Mouse (Mus musculus) kidney, postnatal 0 days (tissue): ENCODE data around the gene Rexo5. TPM values are rescaled to one million over a fixed set of nuclear protein-coding genes. Genes with fewer than 3 reads are reported as not detected.

ENCODE experiments used
- ATAC-seq: fragments of 200-750 bp; cut with Nextera tagmentation; replicated peaks from 2 replicates; pipeline ENCODE4 v1.8.0; 2017; ENCODE audit warnings: low read depth, moderate number of reproducible peaks, moderate TSS enrichment, moderate library complexity; ENCODE audit not compliant: low FRiP score
- DNase-seq: peaks from one replicate; pipeline ENCODE4 v3.0.0-alpha.2; 2016; ENCODE audit warnings: low spot score
- H3K27ac ChIP-seq: fragments of 300-500 bp; sonication (generic); 2 replicates; pipeline ENCODE4 v1.5.1; 2014; ENCODE audit warnings: mild to moderate bottlenecking
- H3K27me3 ChIP-seq: fragments of 300-500 bp; sonication (generic); 2 replicates; pipeline ENCODE4 v1.6.1; 2014; ENCODE audit warnings: low read length, mixed read lengths; ENCODE audit not compliant: insufficient read depth
- H3K36me3 ChIP-seq: fragments of 300-500 bp; sonication (generic); 2 replicates; pipeline ENCODE4 v1.6.1; 2014; ENCODE audit warnings: low read length, mixed read lengths; ENCODE audit not compliant: insufficient read depth
- H3K4me1 ChIP-seq: fragments of 300-500 bp; sonication (generic); replicated peaks from 2 replicates; pipeline ENCODE4 v1.6.1; 2014; ENCODE audit warnings: antibody characterized with exemption, low read length, mixed read lengths; ENCODE audit not compliant: insufficient read depth
- H3K4me2 ChIP-seq: fragments of 300-500 bp; sonication (generic); 2 replicates; pipeline ENCODE4 v1.6.1; 2014; ENCODE audit warnings: mild to moderate bottlenecking, low read length, moderate library complexity, mixed read lengths
- H3K4me3 ChIP-seq: fragments of 300-500 bp; sonication (generic); replicated peaks from 2 replicates; pipeline ENCODE4 v1.5.1; 2014; ENCODE audit warnings: low read depth, low read length
- H3K9ac ChIP-seq: fragments of 300-500 bp; sonication (generic); 2 replicates; pipeline ENCODE4 v1.6.1; 2014; ENCODE audit warnings: low read depth, low read length
- H3K9me3 ChIP-seq: fragments of 300-500 bp; sonication (generic); replicated peaks from 2 replicates; pipeline ENCODE4 v1.6.1; 2016; ENCODE audit warnings: low read length, inconsistent platforms, mixed read lengths
- CTCF ChIP-seq: IDR thresholded peaks from 2 replicates; pipeline ENCODE4 v1.5.1; 2016; ENCODE audit warnings: antibody characterized with exemption, low read depth, mild to moderate bottlenecking, moderate library complexity
- WGBS: fragments of 180-500 bp; shearing (Covaris S2); extraction: QIAGEN DNeasy Blood & Tissue Kit; methylation state at CpG from one replicate; pipeline ENCODE4 v1.1.7; 2014; 5-methylcytosine and 5-hydroxymethylcytosine counted together
- polyA plus RNA-seq: library from polyadenylated mRNA; unstranded; fragments of >200 nt; fragmentation: Nextera tagmentation; extraction: Ambion mirVana; gene quantifications from 2 replicates; pipeline ENCODE4 v1.2.1, GENCODE M21; 2015

Gene Rexo5
- polyA plus RNA-seq, 1 experiment from 2014 or later: 8.5 TPM

- WGBS: 100% methylated on average over 1 of the region's 1 CpGs
- Histone ChIP-seq H3K27ac (no peak overlapping the region), H3K4me1 (no peaks in the 10 kb centered on the region), H3K4me2 (no peak overlapping the region), H3K36me3 (peaks cover 11% of the 10 kb centered on the region; the same call in 1 of the 2 replicates), H3K9ac (no peak overlapping the region), H3K4me3 (no peak overlapping the region), H3K27me3 (no peaks in the 10 kb centered on the region), H3K9me3 (no peaks in the 10 kb centered on the region)
- TF ChIP-seq CTCF: no peak
- DNase-seq (no peak), ATAC-seq (no peak)
Measured at GRCm38 (mm10) chr7:119835371-119835770, 41.6 kb downstream of the Rexo5 start.

GRCm38 (mm10) chr7:119835996-119836777 is 42.4 kb downstream of the Rexo5 start:
- Histone ChIP-seq H3K4me2 (no peak overlapping the region), H3K4me1 (no peaks in the 10 kb centered on the region), H3K9ac (no peak overlapping the region), H3K4me3 (no peak overlapping the region), H3K9me3 (no peaks in the 10 kb centered on the region), H3K36me3 (peaks cover 8% of the 10 kb centered on the region; the same call in 1 of the 2 replicates), H3K27me3 (no peaks in the 10 kb centered on the region), H3K27ac (no peak overlapping the region)
- ATAC-seq (no peak), DNase-seq (no peak)
- TF ChIP-seq CTCF: no peak
- 97% methylated on average over 4 of the region's 4 CpGs for WGBS

DNA sequence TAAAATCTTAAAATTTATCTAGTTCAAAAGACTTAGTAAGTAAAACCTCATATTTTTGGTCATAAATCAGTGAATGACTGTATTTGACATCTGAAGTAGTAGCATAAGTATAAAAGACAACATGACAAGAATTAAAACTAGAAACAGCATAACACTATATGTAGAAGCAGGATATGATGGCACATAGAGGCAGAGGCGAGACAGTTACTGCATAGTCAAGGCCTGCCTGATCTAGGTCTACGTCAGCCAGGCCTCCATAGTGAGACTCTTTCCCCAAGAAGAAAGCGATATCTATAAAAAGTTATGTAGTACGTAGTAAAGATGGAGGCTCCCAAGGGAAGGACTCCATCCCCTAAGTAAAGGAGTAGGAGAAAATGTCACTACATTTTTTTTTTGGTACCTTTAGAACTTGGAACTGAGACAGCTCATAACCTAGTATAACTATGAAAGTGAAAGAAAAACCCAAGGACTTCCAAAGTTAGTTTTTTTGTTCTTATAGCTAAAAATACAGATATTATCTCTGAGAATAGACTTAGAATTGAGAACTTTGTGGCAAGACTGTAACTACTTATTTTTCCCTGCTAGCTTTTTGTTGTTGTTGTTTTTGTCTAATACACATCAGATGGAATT is 48.1 kb downstream of the Rexo5 start:
- 93% methylated on average over 4 of the region's 4 CpGs for WGBS
- Histone ChIP-seq H3K4me1 (no peaks in the 10 kb centered on the region), H3K36me3 (0 out of 2 replicates have a peak, but pooled peaks cover 7% of the 10 kb centered on the region), H3K27me3 (no peaks in the 10 kb centered on the region), H3K4me2 (no peak overlapping the region), H3K9me3 (no peaks in the 10 kb centered on the region), H3K9ac (no peak overlapping the region), H3K4me3 (no peak overlapping the region), H3K27ac (no peak overlapping the region)
- no peak for TF ChIP-seq CTCF
- ATAC-seq (no peak), DNase-seq (no peak)

DNA sequence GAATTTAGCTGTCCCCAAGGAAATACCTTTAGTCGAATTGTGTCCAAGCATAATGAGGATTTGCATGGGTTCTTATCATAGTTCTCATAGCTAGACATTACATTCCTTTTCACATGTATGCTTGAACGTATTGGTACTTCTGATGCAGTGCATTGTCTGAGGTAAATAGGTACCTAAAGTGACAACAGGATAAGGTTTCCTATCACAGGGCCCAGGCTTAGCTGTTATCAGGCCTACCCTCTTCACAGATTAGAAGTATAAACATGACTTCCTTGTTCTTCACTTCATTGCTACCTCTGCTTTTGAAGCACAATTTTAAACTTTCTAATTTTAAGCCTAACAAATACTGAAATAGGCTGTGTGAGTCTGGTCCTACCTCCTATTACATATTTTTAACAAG is 51.7 kb downstream of the Rexo5 start:
- no peaks in the 10 kb centered on the region for H3K27me3 ChIP-seq
- H3K4me3 ChIP-seq: no peak overlapping the region
- 82% methylated on average over 2 of the region's 2 CpGs for WGBS
- no peak overlapping the region for H3K4me2 ChIP-seq
- H3K9me3 ChIP-seq: no peaks in the 10 kb centered on the region
- no peak for TF ChIP-seq CTCF
- H3K9ac ChIP-seq: no peak overlapping the region
- H3K36me3 ChIP-seq: 0 out of 2 replicates have a peak, but pooled peaks cover 7% of the 10 kb centered on the region
- H3K4me1 ChIP-seq: no peaks in the 10 kb centered on the region
- DNase-seq (no peak), ATAC-seq (no peak)
- no peak overlapping the region for H3K27ac ChIP-seq

GRCm38 (mm10) chr7:119847396-119847795 is 53.6 kb downstream of the Rexo5 start:
- Histone ChIP-seq H3K9ac (no peak overlapping the region), H3K36me3 (0 out of 2 replicates have a peak, but pooled peaks cover 7% of the 10 kb centered on the region), H3K4me1 (no peaks in the 10 kb centered on the region), H3K27ac (no peak overlapping the region), H3K9me3 (no peaks in the 10 kb centered on the region), H3K4me2 (no peak overlapping the region), H3K4me3 (no peak overlapping the region), H3K27me3 (no peaks in the 10 kb centered on the region)
- ATAC-seq (no peak), DNase-seq (no peak)
- TF ChIP-seq CTCF: no peak
- 81% methylated on average over 2 of the region's 2 CpGs for WGBS

- 0% methylated on average over 1 of the region's 1 CpGs for WGBS
- TF ChIP-seq CTCF: peak; percentile 97
- DNase-seq (peak; percentile 73), ATAC-seq (no peak)
- Histone ChIP-seq H3K4me3 (no peak overlapping the region), H3K4me1 (no peaks in the 10 kb centered on the region), H3K9ac (no peak overlapping the region), H3K36me3 (0 out of 2 replicates have a peak, but pooled peaks cover 6% of the 10 kb centered on the region), H3K27ac (no peak overlapping the region), H3K4me2 (no peak overlapping the region), H3K9me3 (no peaks in the 10 kb centered on the region), H3K27me3 (no peaks in the 10 kb centered on the region)
Measured at GRCm38 (mm10) chr7:119849096-119849495, 55.3 kb downstream of the Rexo5 start.
